Mouse (Mus musculus): ENCODE data around the gene Emilin3. TPM values are rescaled to one million over a fixed set of nuclear protein-coding genes. Genes with fewer than 3 reads are reported as not detected.

Gene Emilin3
- polyA plus RNA-seq, 1 experiment from 2014 or later: 2.5 TPM

DNA sequence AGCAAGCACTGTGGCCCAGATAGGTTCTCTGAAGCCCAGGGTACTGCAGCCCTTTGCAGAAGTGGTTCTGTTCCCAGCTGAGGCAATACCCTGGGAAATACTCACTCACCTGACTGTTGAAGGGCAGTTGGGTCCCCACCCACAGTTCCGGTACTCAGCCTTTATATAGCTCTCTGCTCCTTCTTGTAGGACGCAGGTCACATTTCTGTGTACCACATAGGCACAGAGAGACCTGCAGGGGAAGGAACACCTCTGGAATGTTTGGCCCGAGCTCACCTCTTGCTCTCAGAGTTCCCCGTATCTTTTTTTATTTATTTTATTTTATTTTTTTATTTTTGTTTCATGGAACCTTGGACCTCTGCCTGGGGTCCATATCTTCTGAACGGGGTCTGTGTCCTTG lies 1.5 kb downstream of the Emilin3 start:
- H3K4me3 ChIP-seq: no peak overlapping the region
- H3K4me1 ChIP-seq: peaks cover 22% of the 10 kb centered on the region
- H3K27ac ChIP-seq: no peak overlapping the region
- peaks cover 98% of the 10 kb centered on the region for H3K27me3 ChIP-seq (ENCODE audit: insufficient read depth, poor library complexity, severe bottlenecking)
- H3K36me3 ChIP-seq: no peaks in the 10 kb centered on the region
- no peaks in the 10 kb centered on the region for H3K9me3 ChIP-seq
- WGBS: 80% methylated on average over 5 of the region's 5 CpGs
- DNase-seq (ENCODE audit: low spot score): no peak

DNA sequence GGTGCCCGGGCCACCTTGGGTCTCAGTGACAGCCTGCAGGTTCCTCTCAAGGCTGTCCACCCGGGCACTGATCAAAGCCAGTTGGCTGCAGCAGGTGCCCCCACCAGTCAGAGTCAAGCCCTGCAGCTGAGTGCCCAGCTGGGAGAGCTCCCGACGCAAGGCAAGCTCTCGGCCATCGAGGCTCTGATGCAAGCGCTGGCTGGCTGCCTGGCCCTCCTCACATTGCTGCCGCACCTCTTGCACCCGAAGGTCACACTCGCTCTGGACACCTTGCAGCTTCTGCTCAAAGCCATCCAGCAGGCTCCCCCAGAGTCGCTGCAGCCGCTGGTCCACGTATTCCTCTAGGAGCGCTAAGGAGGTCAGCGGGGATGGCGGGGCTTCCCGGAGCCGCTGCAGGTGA lies 3.5 kb downstream of the Emilin3 start:
- Histone ChIP-seq H3K4me1 (peaks cover 21% of the 10 kb centered on the region), H3K9me3 (no peaks in the 10 kb centered on the region), H3K27me3 (ENCODE audit: insufficient read depth, poor library complexity, severe bottlenecking) (peaks cover 85% of the 10 kb centered on the region), H3K4me3 (no peak overlapping the region), H3K27ac (no peak overlapping the region), H3K36me3 (no peaks in the 10 kb centered on the region)
- WGBS: 50% methylated on average over 18 of the region's 18 CpGs
- no peak for DNase-seq (ENCODE audit: low spot score)

DNA sequence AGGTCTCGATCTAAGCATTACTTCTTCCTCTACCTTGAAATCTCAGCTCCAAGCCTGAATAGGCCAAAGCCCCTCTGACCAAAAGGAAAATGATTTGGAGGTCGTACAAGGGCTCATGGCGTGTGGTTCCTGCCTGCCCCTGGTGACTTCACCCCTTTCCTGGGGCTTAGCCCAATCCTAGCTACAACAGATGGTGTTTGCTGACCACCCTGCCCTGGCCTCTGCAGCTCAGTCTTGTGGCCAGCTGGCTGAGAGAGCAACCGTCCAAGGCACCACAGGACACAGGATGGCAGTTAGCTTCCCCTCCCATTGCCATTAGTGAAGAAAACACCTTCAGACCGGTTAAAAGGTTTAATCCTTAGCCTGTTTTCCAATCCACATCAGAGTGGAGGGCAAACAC lies 6.0 kb downstream of the Emilin3 start:
- Histone ChIP-seq H3K36me3 (no peaks in the 10 kb centered on the region), H3K4me3 (no peak overlapping the region), H3K9me3 (no peaks in the 10 kb centered on the region), H3K27ac (no peak overlapping the region), H3K4me1 (peaks cover 15% of the 10 kb centered on the region), H3K27me3 (ENCODE audit: insufficient read depth, poor library complexity, severe bottlenecking) (peaks cover 69% of the 10 kb centered on the region)
- DNase-seq (ENCODE audit: low spot score): no peak
- 62% methylated on average over 5 of the region's 5 CpGs for WGBS

DNA sequence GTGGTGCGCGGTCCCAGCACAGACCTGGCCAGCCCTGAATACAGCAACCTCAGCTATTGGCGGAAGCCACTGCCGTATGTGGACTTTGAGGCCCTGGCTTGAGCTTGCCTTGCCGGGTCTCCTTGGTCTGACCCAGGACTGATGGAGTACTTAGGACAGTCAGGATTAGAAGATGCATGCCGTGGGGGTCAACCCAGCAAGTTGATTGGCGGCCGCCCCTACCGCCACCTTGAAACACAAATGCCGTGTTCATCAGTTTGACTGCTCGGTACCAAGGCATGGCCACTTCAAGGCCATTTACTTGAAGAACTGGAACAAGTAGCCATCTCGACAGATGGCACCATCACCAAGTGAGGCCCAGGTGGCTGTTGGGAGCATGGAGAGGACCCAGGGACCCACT lies 6.8 kb downstream of the Emilin3 start:
- 92% methylated on average over 12 of the region's 12 CpGs for WGBS
- Histone ChIP-seq H3K4me3 (no peak overlapping the region), H3K27me3 (ENCODE audit: insufficient read depth, poor library complexity, severe bottlenecking) (peaks cover 61% of the 10 kb centered on the region)

DNA sequence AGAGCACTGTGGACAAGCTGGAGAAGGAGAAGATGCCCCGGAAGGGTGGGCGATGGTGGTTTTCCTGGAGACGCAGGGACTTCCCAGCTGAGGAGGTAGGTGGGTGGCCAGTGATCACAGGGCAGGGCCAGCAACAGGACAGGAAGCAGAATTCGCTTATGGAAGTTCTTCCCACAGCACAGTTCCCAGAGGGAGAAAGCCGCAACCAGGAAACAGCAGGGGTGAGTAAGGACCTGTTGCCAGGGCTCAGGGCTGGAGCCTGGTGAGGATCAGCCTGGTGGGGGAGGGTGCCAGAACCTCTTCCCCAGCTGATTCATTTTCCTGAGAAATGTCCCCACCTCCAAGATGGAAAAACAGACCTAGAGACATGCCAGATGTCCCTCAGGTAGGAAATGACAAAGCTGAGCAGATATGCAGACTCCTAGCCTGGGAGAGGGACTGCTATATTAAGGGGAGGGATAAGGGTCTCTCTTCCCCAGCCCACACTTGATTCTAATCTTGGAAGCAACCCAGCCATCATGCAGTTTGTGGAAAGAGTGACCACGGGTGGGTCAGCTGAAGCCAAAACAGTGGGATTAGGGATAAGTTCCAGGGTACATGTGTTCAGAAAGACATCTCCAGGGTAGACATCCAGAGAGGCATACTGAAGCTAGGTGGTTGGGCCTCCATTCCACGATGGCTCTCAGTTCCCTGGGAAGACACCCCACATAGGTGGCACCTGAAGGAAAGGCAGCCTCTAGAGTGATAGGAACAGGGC lies 10.3 kb downstream of the Emilin3 start:
- Histone ChIP-seq H3K27ac (no peak overlapping the region), H3K4me3 (no peak overlapping the region), H3K36me3 (no peaks in the 10 kb centered on the region), H3K9me3 (no peaks in the 10 kb centered on the region), H3K27me3 (ENCODE audit: insufficient read depth, poor library complexity, severe bottlenecking) (peaks cover 26% of the 10 kb centered on the region), H3K4me1 (peaks cover 9% of the 10 kb centered on the region; the same call in 1 of the 2 replicates)
- 62% methylated on average over 7 of the region's 7 CpGs for WGBS
- no peak for DNase-seq (ENCODE audit: low spot score)

More for the DNA sequence above, 6.8 kb downstream of the Emilin3 start:
- H3K4me1 ChIP-seq: peaks cover 15% of the 10 kb centered on the region
- no peaks in the 10 kb centered on the region for H3K36me3 ChIP-seq
- no peak overlapping the region for H3K27ac ChIP-seq
- H3K9me3 ChIP-seq: no peaks in the 10 kb centered on the region
- no peak for DNase-seq (ENCODE audit: low spot score)

DNA sequence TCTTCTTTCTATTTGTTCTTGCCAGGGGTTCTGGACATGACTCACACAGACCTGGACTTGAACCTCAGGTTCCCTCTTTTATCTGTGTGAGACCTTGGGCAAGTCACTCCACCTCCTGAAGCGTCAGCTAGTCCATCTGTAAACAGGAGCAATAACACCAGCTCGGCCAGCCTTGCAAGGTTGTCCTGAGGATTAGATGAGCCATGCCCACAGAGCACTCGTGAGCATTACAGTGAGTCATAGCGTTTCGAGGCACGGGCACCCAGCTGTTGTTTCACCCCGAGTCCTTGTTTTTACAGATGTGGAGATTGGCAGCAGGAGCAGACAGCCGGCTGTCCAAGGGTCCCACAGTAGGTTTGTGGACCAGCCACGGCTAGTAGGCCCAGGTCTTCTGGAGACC lies 20.4 kb downstream of the Emilin3 start:
- WGBS: 74% methylated on average over 9 of the region's 9 CpGs

DNA sequence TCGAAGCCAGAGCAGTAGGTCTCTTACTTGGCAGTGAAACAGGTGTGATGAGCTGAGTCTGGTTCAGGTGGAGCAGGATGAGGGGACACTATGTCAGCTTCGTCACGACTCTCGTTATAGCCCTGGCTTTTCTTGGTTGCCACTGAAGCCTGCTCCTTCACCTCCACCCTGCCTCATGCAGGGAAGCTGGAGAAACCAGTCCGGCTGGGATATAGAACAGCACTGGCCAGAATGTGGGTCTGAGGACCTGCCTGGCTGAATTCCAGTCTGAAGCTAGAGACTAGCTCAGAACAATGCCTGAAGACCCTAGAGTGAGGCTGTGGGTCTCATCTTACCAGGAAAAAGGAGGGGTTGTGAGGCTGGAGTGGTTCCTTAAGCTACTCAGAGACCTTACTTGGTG lies 21.1 kb downstream of the Emilin3 start:
- WGBS: 79% methylated on average over 5 of the region's 5 CpGs
- Histone ChIP-seq H3K36me3 (peaks cover 2% of the 10 kb centered on the region; the same call in 1 of the 2 replicates), H3K27me3 (ENCODE audit: insufficient read depth, poor library complexity, severe bottlenecking) (peaks cover 15% of the 10 kb centered on the region; the same call in 1 of the 2 replicates), H3K4me1 (peaks cover 10% of the 10 kb centered on the region), H3K27ac (no peak overlapping the region), H3K4me3 (no peak overlapping the region), H3K9me3 (no peaks in the 10 kb centered on the region)
- no peak for DNase-seq (ENCODE audit: low spot score)

More for the DNA sequence above, 20.4 kb downstream of the Emilin3 start:
- DNase-seq (ENCODE audit: low spot score): no peak
- Histone ChIP-seq H3K9me3 (no peaks in the 10 kb centered on the region), H3K4me3 (no peak overlapping the region), H3K36me3 (peaks cover 2% of the 10 kb centered on the region; the same call in 1 of the 2 replicates), H3K4me1 (peaks cover 10% of the 10 kb centered on the region), H3K27ac (no peak overlapping the region), H3K27me3 (ENCODE audit: insufficient read depth, poor library complexity, severe bottlenecking) (peaks cover 15% of the 10 kb centered on the region; the same call in 1 of the 2 replicates)

DNA sequence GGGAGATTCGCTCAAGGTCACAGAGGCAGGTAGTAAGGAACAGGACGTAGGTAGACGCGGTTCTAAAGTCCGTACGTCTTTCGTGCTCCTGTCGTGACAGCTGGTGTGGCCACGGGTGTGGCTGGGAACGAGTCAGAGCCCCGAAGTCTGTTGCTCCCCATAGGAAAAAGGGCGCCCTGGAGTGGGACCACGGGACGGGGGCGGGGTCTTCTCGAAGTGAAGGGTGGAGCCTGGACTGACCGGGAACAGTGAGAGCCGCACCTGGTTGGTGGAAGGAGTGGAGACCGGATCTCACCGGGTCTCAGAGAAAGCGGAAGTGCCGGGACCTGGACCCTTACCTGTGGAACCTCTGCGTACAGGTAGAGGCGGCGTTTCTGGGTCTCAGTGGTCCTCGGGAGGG lies 24.3 kb downstream of the Emilin3 start:
- Histone ChIP-seq H3K36me3 (no peaks in the 10 kb centered on the region), H3K9me3 (no peaks in the 10 kb centered on the region), H3K27me3 (ENCODE audit: insufficient read depth, poor library complexity, severe bottlenecking) (peaks cover 15% of the 10 kb centered on the region; the same call in 1 of the 2 replicates), H3K27ac (peak overlapping the region; percentile 25; the same call in 1 of the 2 replicates), H3K4me1 (peaks cover 10% of the 10 kb centered on the region), H3K4me3 (peak overlapping the region; percentile 65)
- DNase-seq (ENCODE audit: low spot score): peak; percentile 89
- WGBS: under 1% methylated on average over 26 of the region's 26 CpGs

DNA sequence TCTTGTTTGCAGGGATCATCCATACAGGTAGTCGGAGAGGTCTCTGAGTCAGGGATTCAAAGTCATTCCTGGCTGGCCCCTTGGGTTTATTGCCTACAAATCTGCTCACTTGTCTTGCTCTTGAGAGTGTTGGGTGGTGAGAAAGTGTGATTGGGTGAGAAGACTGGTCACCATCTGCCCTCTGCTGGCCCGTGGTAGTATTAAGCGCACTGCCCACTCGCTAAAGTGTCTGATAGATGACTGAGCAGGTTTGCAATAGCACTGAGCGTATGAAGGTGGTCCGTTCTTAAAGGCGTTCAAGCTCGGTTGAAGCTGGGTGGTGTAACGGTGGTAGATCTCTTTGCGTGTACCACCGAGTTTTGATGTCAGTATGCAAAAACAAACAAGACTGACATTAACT lies 24.8 kb downstream of the Emilin3 start:
- H3K9me3 ChIP-seq: no peaks in the 10 kb centered on the region
- DNase-seq (ENCODE audit: low spot score): peak; percentile 94
- H3K27me3 ChIP-seq (ENCODE audit: insufficient read depth, poor library complexity, severe bottlenecking): peaks cover 15% of the 10 kb centered on the region
- H3K4me1 ChIP-seq: peaks cover 10% of the 10 kb centered on the region
- H3K36me3 ChIP-seq: no peaks in the 10 kb centered on the region
- H3K4me3 ChIP-seq: peak overlapping the region; percentile 65
- H3K27ac ChIP-seq: peak overlapping the region; percentile 25; the same call in 1 of the 2 replicates
- 1% methylated on average over 11 of the region's 11 CpGs for WGBS

DNA sequence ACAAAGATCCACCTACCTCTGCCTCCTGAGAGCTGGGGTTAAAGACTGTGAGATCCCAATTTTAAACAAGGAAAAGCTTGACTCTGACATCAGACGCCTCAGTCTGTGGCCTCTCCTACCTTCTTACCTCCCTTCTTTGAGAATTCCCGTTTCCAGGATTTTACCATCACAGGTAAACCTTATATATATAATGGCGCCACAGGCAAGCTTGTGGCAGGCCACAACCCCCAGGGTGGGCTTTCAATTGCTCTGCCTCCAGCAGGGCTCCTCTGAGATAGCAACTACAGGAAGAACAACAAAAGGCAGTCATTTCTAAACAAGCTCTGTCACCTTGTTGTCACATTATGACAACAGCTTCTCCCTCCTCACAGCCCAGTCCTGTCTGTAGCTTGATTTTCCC lies 25.9 kb downstream of the Emilin3 start:
- DNase-seq (ENCODE audit: low spot score): no peak
- no peak overlapping the region for H3K27ac ChIP-seq
- peaks cover 9% of the 10 kb centered on the region for H3K27me3 ChIP-seq (ENCODE audit: insufficient read depth, poor library complexity, severe bottlenecking)
- no peak overlapping the region for H3K4me3 ChIP-seq
- WGBS: 53% methylated on average over 3 of the region's 3 CpGs
- H3K4me1 ChIP-seq: peaks cover 15% of the 10 kb centered on the region
- H3K9me3 ChIP-seq: no peaks in the 10 kb centered on the region
- H3K36me3 ChIP-seq: no peaks in the 10 kb centered on the region

DNA sequence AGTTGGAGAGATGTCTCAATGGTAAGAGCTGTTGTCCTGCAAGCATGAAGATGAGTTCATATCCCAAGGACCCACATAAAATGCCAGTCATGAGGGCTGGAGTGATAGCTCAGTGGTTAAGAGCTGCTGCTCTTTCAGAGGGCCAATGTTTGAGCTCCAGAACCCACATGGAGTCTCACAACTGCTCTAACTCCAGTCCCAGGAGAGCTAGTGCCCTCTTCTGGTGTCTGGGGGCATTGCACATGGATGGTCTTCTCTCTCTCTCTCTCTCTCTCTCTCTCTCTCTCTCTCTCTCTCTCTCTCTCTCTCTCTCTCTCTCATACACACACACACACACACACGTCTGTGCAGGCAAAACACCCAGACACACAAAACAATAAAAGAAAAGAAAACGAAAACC lies 27.3 kb downstream of the Emilin3 start:
- no peaks in the 10 kb centered on the region for H3K9me3 ChIP-seq
- 11% methylated on average over 2 of the region's 2 CpGs for WGBS
- no peaks in the 10 kb centered on the region for H3K36me3 ChIP-seq
- H3K4me1 ChIP-seq: peaks cover 24% of the 10 kb centered on the region
- peaks cover 7% of the 10 kb centered on the region for H3K27me3 ChIP-seq (ENCODE audit: insufficient read depth, poor library complexity, severe bottlenecking)
- H3K4me3 ChIP-seq: no peak overlapping the region
- no peak overlapping the region for H3K27ac ChIP-seq
- DNase-seq (ENCODE audit: low spot score): no peak

DNA sequence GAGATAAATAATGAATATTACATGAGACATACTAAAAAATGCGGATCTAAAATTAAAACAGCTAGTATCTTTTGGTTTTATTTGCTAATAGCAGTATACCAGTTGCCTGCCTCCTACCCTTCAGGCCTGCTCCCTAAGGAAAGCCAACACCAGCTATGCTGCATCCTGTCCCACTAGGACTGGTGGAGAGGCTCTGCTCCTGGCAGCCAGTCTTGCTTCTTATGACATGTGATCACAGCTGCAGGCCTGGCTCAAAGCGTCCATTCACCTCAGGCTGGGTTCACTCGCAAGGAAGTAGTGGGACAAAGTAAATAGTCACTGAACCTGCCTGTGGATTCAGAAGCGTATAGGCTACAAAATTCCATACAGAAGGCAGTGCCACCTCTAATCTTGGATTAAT lies 28.2 kb downstream of the Emilin3 start:
- H3K9me3 ChIP-seq: no peaks in the 10 kb centered on the region
- no peak overlapping the region for H3K27ac ChIP-seq
- DNase-seq (ENCODE audit: low spot score): no peak
- H3K36me3 ChIP-seq: no peaks in the 10 kb centered on the region
- no peak overlapping the region for H3K4me3 ChIP-seq
- peaks cover 24% of the 10 kb centered on the region for H3K4me1 ChIP-seq
- H3K27me3 ChIP-seq (ENCODE audit: insufficient read depth, poor library complexity, severe bottlenecking): peaks cover 6% of the 10 kb centered on the region
- 82% methylated on average over 4 of the region's 4 CpGs for WGBS

DNA sequence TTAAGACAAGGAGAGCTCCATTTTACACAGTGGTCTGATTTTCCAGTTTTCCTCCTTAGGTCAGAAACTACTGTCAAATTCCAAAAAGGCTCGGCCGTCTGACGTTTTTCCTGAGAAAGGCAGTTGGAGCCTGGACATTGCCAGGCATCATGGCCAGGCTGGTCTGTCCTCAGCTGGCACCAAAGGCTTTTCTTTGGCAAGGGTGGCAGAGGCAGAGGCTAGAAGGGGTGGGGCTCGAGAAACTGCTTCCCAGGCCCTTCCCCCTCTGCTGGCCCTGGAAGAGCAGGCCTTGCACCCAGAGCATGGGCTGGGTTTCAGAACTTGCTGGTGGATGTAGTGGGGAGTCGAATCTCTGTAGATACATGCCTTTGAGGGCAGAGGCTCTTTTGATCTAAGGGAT lies 29.7 kb downstream of the Emilin3 start:
- H3K9me3 ChIP-seq: no peaks in the 10 kb centered on the region
- WGBS: 70% methylated on average over 5 of the region's 5 CpGs

More for the DNA sequence above, 29.7 kb downstream of the Emilin3 start:
- H3K36me3 ChIP-seq: no peaks in the 10 kb centered on the region
- no peak for DNase-seq (ENCODE audit: low spot score)
- H3K27ac ChIP-seq: no peak overlapping the region
- peaks cover 14% of the 10 kb centered on the region; the same call in 1 of the 2 replicates for H3K4me1 ChIP-seq
- no peak overlapping the region for H3K4me3 ChIP-seq
- no peaks in the 10 kb centered on the region; the same call in 1 of the 2 replicates for H3K27me3 ChIP-seq (ENCODE audit: insufficient read depth, poor library complexity, severe bottlenecking)

Data from heart, embryonic 10.5 days (tissue).